Mouse (Mus musculus): ENCODE measurements at regions not wholly inside any gene's neighbourhood (a gene's known extent, or its start where the extent isn't known, plus 50 kb on each side); places are given as distances from the start of the nearest gene placed in this dataset.

DNA sequence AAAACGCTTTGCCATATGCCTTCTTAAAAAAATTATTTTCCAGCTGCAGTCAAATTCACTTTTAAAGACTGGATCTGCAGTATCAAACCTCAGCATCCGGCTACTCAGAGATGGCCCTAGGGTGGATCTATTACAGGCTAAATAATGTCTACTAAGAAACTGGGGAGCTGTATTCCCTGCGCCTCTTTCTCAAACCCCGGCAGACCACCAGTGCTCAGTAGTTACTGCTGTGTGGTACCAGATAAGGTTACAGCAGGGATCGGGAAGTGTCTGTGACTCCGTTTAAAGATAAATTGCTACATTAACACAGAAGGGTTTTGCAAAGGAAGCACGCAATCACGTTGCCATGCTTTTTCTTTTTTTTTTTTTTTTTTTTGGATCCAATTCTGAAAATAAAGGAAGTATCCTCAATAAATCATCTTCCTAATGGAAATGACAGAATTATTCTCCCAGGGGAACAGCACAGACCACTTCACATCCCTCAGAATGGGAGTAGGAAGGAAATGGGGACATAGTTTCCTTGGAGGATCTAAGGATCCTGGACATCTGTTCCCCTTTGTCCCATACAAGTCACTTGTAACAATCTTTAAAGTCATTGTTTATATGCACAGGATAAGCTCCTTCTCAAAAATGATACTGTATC, 304.1 kb upstream of the N6amt1 start:
- TF ChIP-seq POLR2A (IDR thresholded peaks at IDR 0.05; ENCODE audit: insufficient read length, low read depth) (no peak), MAX (IDR thresholded peaks at IDR 0.05; ENCODE audit: low read depth) (no peak), CEBPB (IDR thresholded peaks at IDR 0.05; ENCODE audit: insufficient read depth, poor library complexity, severe bottlenecking) (no peak), E2F4 (IDR thresholded peaks at IDR 0.05; ENCODE audit: insufficient read depth) (no peak), USF1 (IDR thresholded peaks at IDR 0.05; ENCODE audit: low read depth) (no peak), TCF12 (IDR thresholded peaks at IDR 0.05; ENCODE audit: insufficient read depth, poor library complexity, severe bottlenecking) (no peak)

Data from myocyte (in vitro differentiated cells).